Mouse (Mus musculus): ENCODE results near the gene Ano8.
A peak's percentile ranks its signal among the peaks of the same experiment; 100 is the strongest.

DNA sequence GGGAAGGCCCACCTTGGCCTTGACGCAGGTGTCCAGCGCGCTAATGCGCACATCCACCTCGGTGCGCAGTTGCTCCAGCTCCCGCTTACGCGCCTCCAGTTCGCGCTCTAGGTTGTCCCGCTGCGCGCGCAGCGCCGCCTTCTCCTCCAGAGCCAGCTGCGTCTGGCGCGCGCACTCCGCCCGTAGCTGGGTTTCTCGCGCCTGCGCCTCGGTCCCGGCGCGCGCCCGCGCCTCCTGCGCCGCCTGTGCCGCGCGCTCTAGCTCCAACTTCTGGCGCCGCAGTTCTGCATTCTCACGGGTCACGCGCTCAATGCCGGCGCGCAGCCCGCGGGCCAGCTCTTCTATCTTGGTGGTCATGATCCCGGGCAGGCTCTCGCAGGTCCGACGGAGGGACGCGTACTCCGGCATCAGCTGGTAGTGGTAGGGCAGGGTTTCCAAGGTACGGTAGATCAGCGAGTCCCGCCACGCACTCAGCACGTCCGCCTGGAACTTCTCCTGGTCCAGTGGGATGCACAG lies 21.9 kb upstream of the Ano8 start:
- TF ChIP-seq POLR2A (IDR thresholded peaks at IDR 0.05; ENCODE audit: insufficient read depth, low read length), result peak; percentile 26
- no peak for TF ChIP-seq EP300 (IDR thresholded peaks at IDR 0.05; ENCODE audit: insufficient read depth, low read depth, low read length)
